ENCODE assay signal across 33 mouse cellular contexts in the genomic region with DNA sequence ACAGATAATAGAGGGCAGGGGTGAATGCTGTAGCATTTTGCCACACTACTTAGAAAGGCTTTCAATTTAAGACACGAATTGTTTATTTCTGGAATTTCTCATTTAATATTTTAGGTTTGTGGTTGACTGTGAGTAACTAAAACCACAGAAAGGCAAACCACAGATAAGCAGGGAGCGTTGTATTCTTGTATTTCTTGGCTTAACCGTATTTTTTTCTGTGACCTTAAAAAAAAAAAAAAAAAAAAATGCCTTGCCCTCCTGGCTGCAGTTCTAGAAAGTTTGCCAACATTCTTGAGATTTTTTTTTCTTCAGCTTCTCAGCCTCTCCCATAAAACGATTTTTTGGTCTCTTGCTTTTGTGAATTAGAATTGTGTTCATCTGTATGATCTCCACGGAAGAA. TPM values are rescaled to one million over a fixed set of nuclear protein-coding genes. Genes with fewer than 3 reads are reported as not detected.
DNase-seq lines count a peak whose midpoint lies in the region; ATAC-seq and TF ChIP-seq lines count a peak whose summit lies in the region.
"Had no signal": no experiment of that assay in that cellular context is flagged by ENCODE, and none has a peak within 500 bp of the region (broad histone marks: within the 10 kb centered on the region; RNA-seq: fewer than 3 reads in every experiment).

No protein-coding gene starts in this region.

- no peaks in the 10 kb centered on the region for H3K9me3 ChIP-seq in kidney, postnatal 0 days (replicated peaks; ENCODE audit: low read length)
- no peaks in the 10 kb centered on the region for H3K9me3 ChIP-seq in kidney, embryonic 16.5 days (ENCODE audit: low read length)
- H3K9me3 ChIP-seq: embryonic facial prominence, embryonic 10.5 days; embryonic facial prominence, embryonic 15.5 days; hindbrain, embryonic 10.5 days; intestine, embryonic 15.5 days; midbrain, embryonic 10.5 days; midbrain, embryonic 15.5 days had no signal

- H3K4me3 ChIP-seq in kidney, postnatal 0 days (replicated peaks; ENCODE audit: low read depth, low read length): no peak overlapping the region
- no peak overlapping the region for H3K4me3 ChIP-seq in kidney, embryonic 16.5 days (ENCODE audit: low read length)
- no peak overlapping the region for H3K4me3 ChIP-seq in left cerebral cortex, adult 2 months
- H3K4me3 ChIP-seq: embryonic facial prominence, embryonic 10.5 days; embryonic facial prominence, embryonic 15.5 days; hindbrain, embryonic 10.5 days; intestine, embryonic 15.5 days; midbrain, embryonic 10.5 days; midbrain, embryonic 15.5 days had no signal

- no peak overlapping the region for H3K4me2 ChIP-seq in kidney, postnatal 0 days (ENCODE audit: low read length)
- H3K4me2 ChIP-seq in kidney, embryonic 16.5 days (replicated peaks; ENCODE audit: low read depth, low read length): no peak overlapping the region
- H3K4me2 ChIP-seq: embryonic facial prominence, embryonic 15.5 days; intestine, embryonic 15.5 days; midbrain, embryonic 15.5 days had no signal

- H3K27me3 ChIP-seq in kidney, postnatal 0 days (ENCODE audit: insufficient read depth, low read length): no peaks in the 10 kb centered on the region
- H3K27me3 ChIP-seq in kidney, embryonic 16.5 days (ENCODE audit: insufficient read depth, low read length): no peaks in the 10 kb centered on the region
- H3K27me3 ChIP-seq: embryonic facial prominence, embryonic 15.5 days; intestine, embryonic 15.5 days; midbrain, embryonic 15.5 days had no signal

- no peaks in the 10 kb centered on the region for H3K36me3 ChIP-seq in kidney, postnatal 0 days (ENCODE audit: insufficient read depth, low read length)
- H3K36me3 ChIP-seq in kidney, embryonic 16.5 days (ENCODE audit: insufficient read depth, low read length): no peaks in the 10 kb centered on the region
- H3K36me3 ChIP-seq: embryonic facial prominence, embryonic 10.5 days; embryonic facial prominence, embryonic 15.5 days; hindbrain, embryonic 10.5 days; intestine, embryonic 15.5 days; midbrain, embryonic 10.5 days; midbrain, embryonic 15.5 days had no signal

- no peak overlapping the region for H3K27ac ChIP-seq in kidney, postnatal 0 days
- H3K27ac ChIP-seq in kidney, embryonic 16.5 days (ENCODE audit: low read length): no peak overlapping the region
- no peak overlapping the region for H3K27ac ChIP-seq in left cerebral cortex, adult 2 months
- H3K27ac ChIP-seq: embryonic facial prominence, embryonic 10.5 days; embryonic facial prominence, embryonic 15.5 days; hindbrain, embryonic 10.5 days; intestine, embryonic 15.5 days; liver, embryonic 14.5 days; midbrain, embryonic 10.5 days; midbrain, embryonic 15.5 days had no signal

- DNase-seq in kidney, postnatal 0 days (ENCODE audit: low spot score): peak; percentile 14
- DNase-seq in 416B (ENCODE audit: low read depth) (peak; percentile 56), adipocyte (ENCODE audit: low spot score) (peak; percentile 48)
- peak; percentile 12 for DNase-seq in skeletal muscle tissue, adult 2 months (ENCODE audit: low read depth, low spot score)
- DNase-seq in left cerebral cortex, adult 2 months (ENCODE audit: extremely low spot score in 1 of 2, low spot score in 2 of 2): no peak
- no peak for DNase-seq in kidney, postnatal 10 days
- DNase-seq: adrenal gland, postnatal 25 days; cerebellum, adult 2 months; cerebellum, postnatal 14 days; heart, postnatal 14 days; kidney, adult 2 months; kidney, postnatal 14 days; layer of hippocampus, adult 9-11 months; liver; right cerebral cortex, postnatal 25 days; spleen, adult 18-20 months; thymus, adult 18-20 months; thymus, postnatal 25 days had no signal

- no peaks in the 10 kb centered on the region for H3K4me1 ChIP-seq in kidney, postnatal 0 days (replicated peaks; ENCODE audit: insufficient read depth, low read length)
- H3K4me1 ChIP-seq in kidney, embryonic 16.5 days (ENCODE audit: insufficient read depth, low read length): no peaks in the 10 kb centered on the region
- H3K4me1 ChIP-seq: intestine, embryonic 15.5 days; midbrain, embryonic 15.5 days had no signal

- TF ChIP-seq CTCF in kidney, postnatal 0 days (IDR thresholded peaks at IDR 0.05; ENCODE audit: low read depth): no peak
- TF ChIP-seq CTCF in left cerebral cortex, adult 2 months (IDR thresholded peaks at IDR 0.05): no peak

- no peak overlapping the region for H3K9ac ChIP-seq in kidney, postnatal 0 days (ENCODE audit: low read depth, low read length)
- no peak overlapping the region for H3K9ac ChIP-seq in kidney, embryonic 16.5 days (replicated peaks; ENCODE audit: low read length)
- H3K9ac ChIP-seq: embryonic facial prominence, embryonic 15.5 days; intestine, embryonic 15.5 days; liver, embryonic 14.5 days; midbrain, embryonic 15.5 days had no signal

- WGBS in kidney, postnatal 0 days: 48% methylated on average over 5 of the region's 5 CpGs
- WGBS in kidney, embryonic 16.5 days: 71% methylated on average over 5 of the region's 5 CpGs

- intact Hi-C loops in left cerebral cortex, adult 2 months (cut with DNase I): no loop called here

- no peak for ATAC-seq in kidney, postnatal 0 days (replicated peaks; ENCODE audit: low FRiP score, low read depth)
- ATAC-seq in kidney, embryonic 16.5 days (ENCODE audit: low FRiP score, low TSS enrichment): no peak
- ATAC-seq: CD4-positive, CD25-positive, alpha-beta regulatory T cell, adult 4 months; forebrain, embryonic 14.5 days; hindbrain, embryonic 16.5 days; intestine, embryonic 15.5 days; midbrain, embryonic 15.5 days; Patski had no signal

RNA-seq across cellular contexts. Expression of a gene that starts 18.6 kb away (rescaled TPM):
- 0.05 TPM in 1 of 2 replicates, not detected in the other for polyA plus RNA-seq in kidney, postnatal 0 days (2015; fragmentation: Nextera tagmentation; extraction: Ambion mirVana)
- 0.10 and 0.17 TPM in 2 replicates for polyA plus RNA-seq in kidney, embryonic 16.5 days (2015; fragmentation: Nextera tagmentation; extraction: Ambion mirVana)
- total RNA-seq in left cerebral cortex, adult 2 months (2021): 10 to 100 TPM; 12.4 to 14.4 TPM
- total RNA-seq: adrenal gland, postnatal 25 days; gastrocnemius, adult 8-10 months; gastrocnemius, postnatal 4 days; heart, postnatal 14 days had no signal
- polyA plus RNA-seq: CD4-positive, CD25-positive, alpha-beta regulatory T cell, adult 4 months; kidney, adult 2 months; Patski had no signal

RNA-seq across cellular contexts. Expression of a gene that starts 52.2 kb away (rescaled TPM):
- polyA plus RNA-seq in kidney, postnatal 0 days (2015; fragmentation: Nextera tagmentation; extraction: Ambion mirVana): 0.26 and 0.46 TPM in 2 replicates
- 0.15 and 0.39 TPM in 2 replicates for polyA plus RNA-seq in kidney, embryonic 16.5 days (2015; fragmentation: Nextera tagmentation; extraction: Ambion mirVana)
- total RNA-seq in left cerebral cortex, adult 2 months (2021): 1 to 10 TPM in 1 of 2 experiments, under 1 TPM in 1; 0.18 to 1.3 TPM
- polyA plus RNA-seq: heart, embryonic 14.5 days; intestine, embryonic 15.5 days; kidney, adult 2 months; midbrain, embryonic 15.5 days had no signal

Comparison
In these comparisons a context has a peak if more than half of its experiments do, and no peak if none do; other contexts are left out.
1. DNase-seq: peak in kidney, postnatal 0 days (single experiment), 416B (single experiment), adipocyte (single experiment) and skeletal muscle tissue, adult 2 months (single experiment); none in left cerebral cortex, adult 2 months (0 of 2) and kidney, postnatal 10 days (single experiment).